8 mouse cellular contexts compared by ENCODE assay signal in genomic region chr8:45381963-45382347, GRCm38 (mm10). TPM values are rescaled to one million over a fixed set of nuclear protein-coding genes. Genes with fewer than 3 reads are reported as not detected.
DNase-seq lines count a peak whose midpoint lies in the region; ATAC-seq and TF ChIP-seq lines count a peak whose summit lies in the region.

TSS of gene Fam149a (minus strand) at chr8:45382291.

- H3K4me1 ChIP-seq in kidney, embryonic 16.5 days (ENCODE audit: insufficient read depth, low read length): peaks cover 14% of the 10 kb centered on the region
- peaks cover 8% of the 10 kb centered on the region; the same call in 1 of the 2 replicates for H3K4me1 ChIP-seq in hindbrain, embryonic 11.5 days (replicated peaks; ENCODE audit: control insufficient read depth, insufficient read depth, low read length)
- H3K4me1 ChIP-seq in liver, embryonic 14.5 days (replicated peaks; ENCODE audit: control insufficient read depth in 2 of 2, insufficient read depth in 2 of 2, low read length in 1 of 2): no peaks in the 10 kb centered on the region

- no peak within 1 kb of the TSS for H3K27ac ChIP-seq in kidney, embryonic 16.5 days (ENCODE audit: low read length)
- H3K27ac ChIP-seq in hindbrain, embryonic 11.5 days (ENCODE audit: low read depth, low read length): no peak within 1 kb of the TSS
- H3K27ac ChIP-seq in liver, embryonic 14.5 days: no peak within 1 kb of the TSS

- no peak for TF ChIP-seq EP300 in liver, embryonic 14.5 days (IDR thresholded peaks at IDR 0.05; ENCODE audit: low read depth)

- H3K27me3 ChIP-seq in kidney, embryonic 16.5 days (ENCODE audit: insufficient read depth, low read length): peaks cover 10% of the 10 kb centered on the region
- no peaks in the 10 kb centered on the region for H3K27me3 ChIP-seq in hindbrain, embryonic 11.5 days (ENCODE audit: control insufficient read depth, insufficient read depth, low read length)
- peaks cover 4% of the 10 kb centered on the region; the same call in 1 of the 2 replicates for H3K27me3 ChIP-seq in liver, embryonic 14.5 days (ENCODE audit: control insufficient read depth, insufficient read depth, low read length)

- peak within 1 kb of the TSS; percentile 41 for H3K4me3 ChIP-seq in kidney, embryonic 16.5 days (ENCODE audit: low read length)
- peak within 1 kb of the TSS; percentile 39 for H3K4me3 ChIP-seq in hindbrain, embryonic 11.5 days (ENCODE audit: low read depth, low read length)
- no peak within 1 kb of the TSS for H3K4me3 ChIP-seq in liver, embryonic 14.5 days (ENCODE audit: insufficient read depth in 1 of 2, low read depth in 2 of 2, low read length in 2 of 2)

- ATAC-seq in kidney, embryonic 16.5 days (ENCODE audit: low FRiP score, low TSS enrichment): peak; percentile 85; the same call in 1 of the 2 replicates
- peak; percentile 70 for ATAC-seq in hindbrain, embryonic 11.5 days (ENCODE audit: low FRiP score)
- ATAC-seq in liver, embryonic 14.5 days (ENCODE audit: insufficient read depth): no peak

- 2% methylated on average over 6 of the region's 6 CpGs for WGBS in kidney, embryonic 16.5 days
- WGBS in hindbrain, embryonic 11.5 days: 5% methylated on average over 6 of the region's 6 CpGs
- 6% methylated on average over 6 of the region's 6 CpGs for WGBS in liver, embryonic 14.5 days (ENCODE audit: insufficient replicate concordance)

- peak within 1 kb of the TSS; percentile 53 for H3K9ac ChIP-seq in kidney, embryonic 16.5 days (replicated peaks; ENCODE audit: low read length)
- H3K9ac ChIP-seq in hindbrain, embryonic 11.5 days (ENCODE audit: low read depth, low read length): peak within 1 kb of the TSS; percentile 44
- H3K9ac ChIP-seq in liver, embryonic 14.5 days (replicated peaks): no peak within 1 kb of the TSS

- no peak for TF ChIP-seq CTCF in liver, embryonic 14.5 days (IDR thresholded peaks at IDR 0.05; ENCODE audit: low read depth)

- DNase-seq in kidney, adult 11 months: no peak
- DNase-seq in embryo, embryonic 10.5 days (ENCODE audit: low spot score): peak; percentile 68
- no peak for DNase-seq in hindbrain, embryonic 11.5 days (ENCODE audit: low spot score)
- DNase-seq in liver, embryonic 14.5 days (ENCODE audit: low read depth in 3 of 3, low spot score in 3 of 3): no peak
- no peak for DNase-seq in thymus, postnatal 14 days
- DNase-seq in adrenal gland, postnatal 25 days: no peak
- no peak for DNase-seq in kidney, adult 9 months

- H3K9me3 ChIP-seq in kidney, embryonic 16.5 days (ENCODE audit: low read length): no peaks in the 10 kb centered on the region
- no peaks in the 10 kb centered on the region for H3K9me3 ChIP-seq in hindbrain, embryonic 11.5 days (ENCODE audit: control insufficient read depth, low read length)
- H3K9me3 ChIP-seq in liver, embryonic 14.5 days (ENCODE audit: control insufficient read depth, low read length): no peaks in the 10 kb centered on the region

- H3K4me2 ChIP-seq in kidney, embryonic 16.5 days (replicated peaks; ENCODE audit: low read depth, low read length): peak within 1 kb of the TSS; percentile 80
- H3K4me2 ChIP-seq in hindbrain, embryonic 11.5 days (replicated peaks; ENCODE audit: low read depth, low read length): peak within 1 kb of the TSS; percentile 90
- H3K4me2 ChIP-seq in liver, embryonic 14.5 days (ENCODE audit: low read depth): peak within 1 kb of the TSS; percentile 36

- H3K36me3 ChIP-seq in kidney, embryonic 16.5 days (ENCODE audit: insufficient read depth, low read length): no peaks in the 10 kb centered on the region
- no peaks in the 10 kb centered on the region for H3K36me3 ChIP-seq in hindbrain, embryonic 11.5 days (ENCODE audit: control insufficient read depth, insufficient read depth, low read length)
- H3K36me3 ChIP-seq in liver, embryonic 14.5 days (replicated peaks; ENCODE audit: control insufficient read depth, insufficient read depth, low read depth): no peaks in the 10 kb centered on the region

RNA-seq across cellular contexts. Expression of gene Fam149a, which starts in this region (rescaled TPM):
- 44.4 and 52.0 TPM in 2 replicates for polyA plus RNA-seq in kidney, embryonic 16.5 days (2015; fragmentation: Nextera tagmentation; extraction: Ambion mirVana)
- polyA plus RNA-seq in hindbrain, embryonic 11.5 days (2014; fragmentation: Nextera tagmentation; extraction: Ambion mirVana): 9.6 and 10.5 TPM in 2 replicates
- polyA plus RNA-seq in liver, embryonic 14.5 days (2012; rRNA removed): 1.2 and 1.4 TPM in 2 replicates
- 1.7 and 1.8 TPM in 2 replicates for polyA plus RNA-seq in liver, embryonic 14.5 days (2014; fragmentation: Nextera tagmentation; extraction: Ambion mirVana)
- total RNA-seq in adrenal gland, postnatal 25 days (2021): 5.9 and 8.0 TPM in 2 replicates

Comparison
In these comparisons a context has a peak if more than half of its experiments do, and no peak if none do; other contexts are left out.
1. H3K4me2 ChIP-seq: peak in every context shown above with its lines; median percentile 90 in hindbrain, embryonic 11.5 days; 80 in kidney, embryonic 16.5 days; 36 in liver, embryonic 14.5 days.
2. H3K4me3 ChIP-seq: peak in kidney, embryonic 16.5 days (single experiment) and hindbrain, embryonic 11.5 days (single experiment); none in liver, embryonic 14.5 days (0 of 2).